Comparison of ENCODE assay signal across 8 mouse cellular contexts in genomic region chr3:55241730-55242421, GRCm38 (mm10). TPM values are rescaled to one million over a fixed set of nuclear protein-coding genes. Genes with fewer than 3 reads are reported as not detected.
DNase-seq lines count a peak whose midpoint lies in the region; ATAC-seq and TF ChIP-seq lines count a peak whose summit lies in the region.

Dclk1 (plus strand) TSS chr3:55242364.

- no peaks in the 10 kb centered on the region for H3K9me3 ChIP-seq in ES-Bruce4 (replicated peaks; ENCODE audit: control insufficient read depth, insufficient read depth, low read length, poor library complexity, severe bottlenecking)
- H3K9me3 ChIP-seq in intestine, postnatal 0 days (ENCODE audit: control insufficient read depth), result no peaks in the 10 kb centered on the region

- H3K36me3 ChIP-seq in ES-Bruce4 (ENCODE audit: control insufficient read depth, insufficient read depth, low read length, poor library complexity, severe bottlenecking), result no peaks in the 10 kb centered on the region
- no peaks in the 10 kb centered on the region for H3K36me3 ChIP-seq in intestine, postnatal 0 days (ENCODE audit: control insufficient read depth, insufficient read depth)

- peaks cover 3% of the 10 kb centered on the region; the same call in 1 of the 2 replicates for H3K27me3 ChIP-seq in ES-Bruce4 (ENCODE audit: control insufficient read depth, insufficient read depth, low read length, poor library complexity, severe bottlenecking)
- H3K27me3 ChIP-seq in intestine, postnatal 0 days (replicated peaks; ENCODE audit: control insufficient read depth, insufficient read depth, low read length), result peaks cover 15% of the 10 kb centered on the region

- peak within 1 kb of the TSS; percentile 64 for H3K4me2 ChIP-seq in intestine, postnatal 0 days (replicated peaks; ENCODE audit: low read depth)

- ATAC-seq in intestine, postnatal 0 days, result 0 out of 2 replicates have a peak, but pooled peaks have one; percentile 8

- TF ChIP-seq CTCF in ES-Bruce4 (IDR thresholded peaks at IDR 0.05; ENCODE audit: low read depth, low read length), result no peak
- TF ChIP-seq CTCF in intestine, postnatal 0 days (IDR thresholded peaks at IDR 0.05; ENCODE audit: low read depth), result no peak

- no peaks in the 10 kb centered on the region for H3K4me1 ChIP-seq in ES-Bruce4 (ENCODE audit: control insufficient read depth, insufficient read depth, low read length)
- H3K4me1 ChIP-seq in intestine, postnatal 0 days (replicated peaks; ENCODE audit: control insufficient read depth, insufficient read depth, low read length), result no peaks in the 10 kb centered on the region

- WGBS in intestine, postnatal 0 days, result 40% methylated on average over 10 of the region's 10 CpGs

- no peak for TF ChIP-seq EP300 in ES-Bruce4 (IDR thresholded peaks at IDR 0.05; ENCODE audit: insufficient read depth, low read depth, low read length)

- TF ChIP-seq POLR2A in ES-Bruce4 (IDR thresholded peaks at IDR 0.05; ENCODE audit: insufficient read depth, low read length), result no peak

- H3K4me3 ChIP-seq in ES-Bruce4 (ENCODE audit: low read depth, low read length), result peak within 1 kb of the TSS; percentile 56
- H3K4me3 ChIP-seq in intestine, postnatal 0 days (ENCODE audit: low read depth, low read length), result peak within 1 kb of the TSS; percentile 34

- H3K9ac ChIP-seq in ES-Bruce4 (ENCODE audit: low read depth, poor library complexity, severe bottlenecking), result no peak within 1 kb of the TSS
- no peak within 1 kb of the TSS for H3K9ac ChIP-seq in intestine, postnatal 0 days (ENCODE audit: low read depth, low read length)

- H3K27ac ChIP-seq in ES-Bruce4 (ENCODE audit: insufficient read depth, low read length), result no peak within 1 kb of the TSS
- H3K27ac ChIP-seq in intestine, postnatal 0 days (ENCODE audit: low read depth, low read length), result no peak within 1 kb of the TSS

- DNase-seq in adrenal gland, postnatal 14 days, result peak; percentile 15
- peak in 1 of 2 experiments; percentile 42 for DNase-seq in gastrocnemius, postnatal 4 days (ENCODE audit: low spot score in 2 of 2)
- DNase-seq in lung, postnatal 10 days, result peak; percentile 54
- DNase-seq in right cerebral cortex, postnatal 10 days (ENCODE audit: low spot score in 2 of 2), result no peak
- DNase-seq in cerebellum, adult 18-20 months, result no peak
- DNase-seq in testis, postnatal 10 days (ENCODE audit: low spot score), result no peak

RNA-seq across cellular contexts. Expression of gene Dclk1, which starts in this region (rescaled TPM):
- polyA plus RNA-seq in ES-Bruce4 (2011; ENCODE audit: insufficient read depth, insufficient read length, low read depth, missing spikeins), result 1.3 and 2.3 TPM in 2 replicates
- 5.0 and 16.9 TPM in 2 replicates for total RNA-seq in adrenal gland, postnatal 14 days (2021)
- total RNA-seq in gastrocnemius, postnatal 4 days (2021), result 10 to 100 TPM; 78.9 to 96.4 TPM
- 3.1 and 5.0 TPM in 2 replicates for polyA plus RNA-seq in intestine, postnatal 0 days (2015; fragmentation: Nextera tagmentation; extraction: Ambion mirVana)

Comparison
In these comparisons a context has a peak if more than half of its experiments do, and no peak if none do; other contexts are left out.
1. DNase-seq: peak in adrenal gland, postnatal 14 days (single experiment) and lung, postnatal 10 days (single experiment); none in right cerebral cortex, postnatal 10 days (0 of 2), cerebellum, adult 18-20 months (0 of 2) and testis, postnatal 10 days (single experiment).